ENCODE assay signal across 24 mouse cellular contexts in the genomic region with DNA sequence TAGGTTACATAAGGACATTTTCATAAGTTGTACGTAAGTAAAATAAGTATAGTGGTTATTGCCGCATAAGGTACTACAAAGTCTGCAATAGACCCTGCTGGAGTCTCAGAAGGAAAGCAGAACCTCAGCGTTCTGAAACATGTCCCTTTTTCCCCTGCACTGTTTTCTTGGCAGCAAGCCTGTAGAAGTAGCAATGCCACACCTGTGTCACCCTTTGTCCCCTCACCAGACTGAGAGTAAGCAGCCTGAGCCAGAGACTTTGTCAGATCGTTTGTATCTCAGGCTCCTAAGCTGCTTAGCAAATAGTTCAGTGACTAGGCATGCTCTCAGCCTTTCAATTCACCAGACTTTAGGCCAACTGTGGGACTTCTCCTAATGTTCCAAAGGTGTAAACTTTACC. TPM values are rescaled to one million over a fixed set of nuclear protein-coding genes. Genes with fewer than 3 reads are reported as not detected.
DNase-seq lines count a peak whose midpoint lies in the region; ATAC-seq and TF ChIP-seq lines count a peak whose summit lies in the region.
"Had no signal": no experiment of that assay in that cellular context is flagged by ENCODE, and none has a peak within 500 bp of the region (broad histone marks: within the 10 kb centered on the region; RNA-seq: fewer than 3 reads in every experiment).

No protein-coding gene starts in this region.

- 62% methylated on average over 4 of the region's 4 CpGs for WGBS in intestine, embryonic 14.5 days
- 21% methylated on average over 4 of the region's 4 CpGs for WGBS in small intestine, adult 2 months

- H3K27ac ChIP-seq in intestine, embryonic 14.5 days (ENCODE audit: low read depth), result no peak overlapping the region
- H3K27ac ChIP-seq in small intestine, adult 2 months (ENCODE audit: insufficient read depth, low read depth, low read length), result peak overlapping the region; percentile 75
- H3K27ac ChIP-seq: forebrain, embryonic 15.5 days; hindbrain, embryonic 15.5 days; kidney, postnatal 0 days; limb, embryonic 12.5 days; liver, embryonic 15.5 days had no signal

- no peak for TF ChIP-seq CTCF in brain, embryonic 14.5 days (IDR thresholded peaks at IDR 0.05; ENCODE audit: borderline replicate concordance, extremely low read depth, insufficient read depth, insufficient read length)
- TF ChIP-seq CTCF in small intestine, adult 2 months (IDR thresholded peaks at IDR 0.05; ENCODE audit: extremely low read depth, insufficient read length, insufficient replicate concordance, low read depth, low read length), result no peak

- no peaks in the 10 kb centered on the region for H3K9me3 ChIP-seq in intestine, embryonic 14.5 days (ENCODE audit: control insufficient read depth, low read length)
- H3K9me3 ChIP-seq: forebrain, embryonic 15.5 days; G1E; hindbrain, embryonic 15.5 days; limb, embryonic 12.5 days; liver, embryonic 15.5 days had no signal

- peak; percentile 30 for DNase-seq in kidney, adult 9 months
- no peak for DNase-seq in kidney, adult 8-10 months
- DNase-seq in brain, embryonic 14.5 days (ENCODE audit: low read depth), result peak; percentile 7
- DNase-seq in intestine, embryonic 14.5 days (ENCODE audit: low spot score), result no peak
- no peak for DNase-seq in thymus, postnatal 25 days
- DNase-seq in layer of hippocampus, adult 8-10 months (ENCODE audit: low spot score in 2 of 2), result no peak
- no peak for DNase-seq in cerebellum, adult 11 months
- DNase-seq: cerebellum, adult 11-12 months; cerebellum, postnatal 25 days; heart, postnatal 14 days; lung, postnatal 10 days; thymus, postnatal 36 days had no signal

- ATAC-seq in intestine, embryonic 14.5 days (replicated peaks; ENCODE audit: low FRiP score, low TSS enrichment, low read depth), result peak; percentile 54; the same call in 1 of the 2 replicates
- ATAC-seq: CD4-positive, CD25-positive, alpha-beta regulatory T cell, adult 4 months; forebrain, embryonic 15.5 days had no signal

- no peak overlapping the region for H3K9ac ChIP-seq in intestine, embryonic 14.5 days (ENCODE audit: low read length)
- H3K9ac ChIP-seq: forebrain, embryonic 15.5 days; hindbrain, embryonic 15.5 days; limb, embryonic 12.5 days; liver, embryonic 15.5 days had no signal

- no peaks in the 10 kb centered on the region for H3K27me3 ChIP-seq in intestine, embryonic 14.5 days (replicated peaks; ENCODE audit: control insufficient read depth, insufficient read depth, low read length)
- H3K27me3 ChIP-seq in small intestine, adult 2 months (ENCODE audit: control insufficient read depth, insufficient read depth, low read length), result no peaks in the 10 kb centered on the region
- H3K27me3 ChIP-seq: forebrain, embryonic 15.5 days; hindbrain, embryonic 15.5 days; limb, embryonic 12.5 days; liver, embryonic 15.5 days had no signal

- H3K4me2 ChIP-seq in intestine, embryonic 14.5 days (ENCODE audit: low read length), result no peak overlapping the region
- H3K4me2 ChIP-seq: forebrain, embryonic 15.5 days; hindbrain, embryonic 15.5 days; limb, embryonic 12.5 days; liver, embryonic 15.5 days; midbrain, embryonic 11.5 days had no signal

- no peaks in the 10 kb centered on the region for H3K36me3 ChIP-seq in intestine, embryonic 14.5 days (ENCODE audit: control insufficient read depth, insufficient read depth, low read length)
- H3K36me3 ChIP-seq in small intestine, adult 2 months (ENCODE audit: control insufficient read depth, insufficient read depth, low read length), result no peaks in the 10 kb centered on the region
- H3K36me3 ChIP-seq: forebrain, embryonic 15.5 days; G1E; hindbrain, embryonic 15.5 days; limb, embryonic 12.5 days; liver, embryonic 15.5 days had no signal

- peaks cover 3% of the 10 kb centered on the region; the same call in 1 of the 2 replicates for H3K4me1 ChIP-seq in intestine, embryonic 14.5 days (replicated peaks; ENCODE audit: control insufficient read depth, insufficient read depth, low read length)
- peaks cover 7% of the 10 kb centered on the region for H3K4me1 ChIP-seq in small intestine, adult 2 months (ENCODE audit: control insufficient read depth, insufficient read depth, insufficient read length, low read length)

- TF ChIP-seq POLR2A in brain, embryonic 14.5 days (IDR thresholded peaks at IDR 0.05; ENCODE audit: borderline replicate concordance, extremely low read depth, insufficient read depth, insufficient read length, poor library complexity, severe bottlenecking), result no peak
- TF ChIP-seq POLR2A in small intestine, adult 2 months (IDR thresholded peaks at IDR 0.05; ENCODE audit: low read depth, low read length), result no peak

- H3K4me3 ChIP-seq in intestine, embryonic 14.5 days (ENCODE audit: low read depth, low read length), result no peak overlapping the region
- no peak overlapping the region for H3K4me3 ChIP-seq in small intestine, adult 2 months (ENCODE audit: low read depth, low read length)
- H3K4me3 ChIP-seq: forebrain, embryonic 15.5 days; hindbrain, embryonic 15.5 days; limb, embryonic 12.5 days; liver, embryonic 15.5 days had no signal

RNA-seq across cellular contexts. Expression of a gene that starts 20.9 kb away (rescaled TPM):
- not detected in 2 replicates for polyA plus RNA-seq in brain, embryonic 14.5 days (2012; rRNA removed)
- not detected in 2 replicates for polyA plus RNA-seq in intestine, embryonic 14.5 days (2014; fragmentation: Nextera tagmentation; extraction: Ambion mirVana)
- not detected in 2 replicates for polyA plus RNA-seq in small intestine, adult 2 months (2012; rRNA removed)
- 1 to 10 TPM in 3 of 4 experiments, under 1 TPM in 1; 0.96 to 3.1 (median 2.8) TPM for total RNA-seq in layer of hippocampus, adult 8-10 months (2022)
- total RNA-seq: gastrocnemius, postnatal 4 days had no signal
- polyA plus RNA-seq: CD4-positive, CD25-positive, alpha-beta regulatory T cell, adult 4 months; G1E; hindbrain, embryonic 15.5 days; kidney, postnatal 0 days; limb, embryonic 12.5 days; liver, embryonic 15.5 days; midbrain, embryonic 11.5 days; neural tube, embryonic 14.5 days had no signal

RNA-seq across cellular contexts. Expression of a gene that starts 21.4 kb away (rescaled TPM):
- 48.3 and 52.9 TPM in 2 replicates for polyA plus RNA-seq in brain, embryonic 14.5 days (2012; rRNA removed)
- 17.7 and 18.1 TPM in 2 replicates for polyA plus RNA-seq in intestine, embryonic 14.5 days (2014; fragmentation: Nextera tagmentation; extraction: Ambion mirVana)
- 7.6 and 17.6 TPM in 2 replicates for polyA plus RNA-seq in small intestine, adult 2 months (2012; rRNA removed)
- 100 to 1,000 TPM in 3 of 4 experiments, 10 to 100 TPM in 1; 92.5 to 117 (median 109) TPM for total RNA-seq in layer of hippocampus, adult 8-10 months (2022)

RNA-seq across cellular contexts. Expression of a gene that starts 25.3 kb away (rescaled TPM):
- 95.9 and 145 TPM in 2 replicates for polyA plus RNA-seq in brain, embryonic 14.5 days (2012; rRNA removed)
- 255 and 275 TPM in 2 replicates for polyA plus RNA-seq in intestine, embryonic 14.5 days (2014; fragmentation: Nextera tagmentation; extraction: Ambion mirVana)
- 19.4 and 20.3 TPM in 2 replicates for polyA plus RNA-seq in small intestine, adult 2 months (2012; rRNA removed)
- 10 to 100 TPM; 44.3 to 56.8 (median 50.6) TPM for total RNA-seq in layer of hippocampus, adult 8-10 months (2022)

RNA-seq across cellular contexts. Expression of a gene that starts 28.0 kb away (rescaled TPM):
- polyA plus RNA-seq in brain, embryonic 14.5 days (2012; rRNA removed), result not detected in 2 replicates
- polyA plus RNA-seq in intestine, embryonic 14.5 days (2014; fragmentation: Nextera tagmentation; extraction: Ambion mirVana), result 0.08 TPM in 1 of 2 replicates, not detected in the other
- not detected in 2 replicates for polyA plus RNA-seq in small intestine, adult 2 months (2012; rRNA removed)
- not detected for total RNA-seq in layer of hippocampus, adult 8-10 months (2022)
- total RNA-seq: adrenal gland, adult 18-20 months; gastrocnemius, postnatal 4 days; heart, postnatal 14 days had no signal
- polyA plus RNA-seq: CD4-positive, CD25-positive, alpha-beta regulatory T cell, adult 4 months; midbrain, embryonic 11.5 days; neural tube, embryonic 14.5 days had no signal

RNA-seq across cellular contexts. Expression of a gene that starts 47.8 kb away (rescaled TPM):
- polyA plus RNA-seq in brain, embryonic 14.5 days (2012; rRNA removed), result 56.2 and 59.4 TPM in 2 replicates
- 23.8 and 28.1 TPM in 2 replicates for polyA plus RNA-seq in intestine, embryonic 14.5 days (2014; fragmentation: Nextera tagmentation; extraction: Ambion mirVana)
- polyA plus RNA-seq in small intestine, adult 2 months (2012; rRNA removed), result 28.5 and 38.7 TPM in 2 replicates
- total RNA-seq in layer of hippocampus, adult 8-10 months (2022), result 10 to 100 TPM; 82.2 to 88.5 (median 84.5) TPM

Comparison
In these comparisons a context has a peak if more than half of its experiments do, and no peak if none do; other contexts are left out.
1. DNase-seq: peak in kidney, adult 9 months (single experiment) and brain, embryonic 14.5 days (single experiment); none in kidney, adult 8-10 months (0 of 2), intestine, embryonic 14.5 days (single experiment), thymus, postnatal 25 days (single experiment), layer of hippocampus, adult 8-10 months (0 of 2) and cerebellum, adult 11 months (single experiment).